Mouse (Mus musculus) embryonic facial prominence, embryonic 14.5 days (tissue): Measurements from ENCODE around the gene Zfp808. TPM values are rescaled to one million over a fixed set of nuclear protein-coding genes. Genes with fewer than 3 reads are reported as not detected.
"Not testable (repeated sequence)": the region's sequence is repeated elsewhere in the genome, so short reads cannot be mapped to it uniquely, and the experiment has no call there.

Source experiments
- ATAC-seq: fragments of 200-750 bp; cut with Nextera tagmentation; 2 replicates; pipeline ENCODE4 v1.8.0; 2017; ENCODE audit warnings: low read depth, moderate number of reproducible peaks, moderate TSS enrichment
- DNase-seq: peaks from one replicate; pipeline ENCODE4 v3.0.0-alpha.2; 2015; ENCODE audit warnings: low spot score
- H3K27ac ChIP-seq: fragments of 300-500 bp; sonication (generic); replicated peaks from 2 replicates; pipeline ENCODE4 v1.5.1; 2014; ENCODE audit warnings: low read depth, mild to moderate bottlenecking, low read length, moderate library complexity
- H3K27me3 ChIP-seq: fragments of 300-500 bp; sonication (generic); replicated peaks from 2 replicates; pipeline ENCODE4 v1.6.1; 2014; ENCODE audit warnings: low read length; ENCODE audit not compliant: control insufficient read depth, insufficient read depth
- H3K36me3 ChIP-seq: fragments of 300-500 bp; sonication (generic); 2 replicates; pipeline ENCODE4 v1.6.1; 2014; ENCODE audit warnings: low read length, mixed read lengths; ENCODE audit not compliant: control insufficient read depth, insufficient read depth
- H3K4me1 ChIP-seq: fragments of 300-500 bp; sonication (generic); 2 replicates; pipeline ENCODE4 v1.6.1; 2014; ENCODE audit warnings: antibody characterized with exemption, low read length; ENCODE audit not compliant: control insufficient read depth, insufficient read depth
- H3K4me2 ChIP-seq: fragments of 300-500 bp; sonication (generic); 2 replicates; pipeline ENCODE4 v1.6.1; 2014; ENCODE audit warnings: low read depth, mild to moderate bottlenecking, low read length, moderate library complexity, mixed read lengths
- H3K4me3 ChIP-seq: fragments of 300-500 bp; sonication (generic); 2 replicates; pipeline ENCODE4 v1.5.1; 2014; ENCODE audit warnings: low read depth, mild to moderate bottlenecking, low read length
- H3K9ac ChIP-seq: fragments of 300-500 bp; sonication (generic); 2 replicates; pipeline ENCODE4 v1.6.1; 2014; ENCODE audit warnings: low read depth, mild to moderate bottlenecking, low read length, moderate library complexity, mixed read lengths
- H3K9me3 ChIP-seq: fragments of 300-500 bp; sonication (generic); 2 replicates; pipeline ENCODE4 v1.6.1; 2016; ENCODE audit warnings: low read length; ENCODE audit not compliant: control insufficient read depth
- WGBS: fragments of 180-500 bp; shearing (Covaris S2); extraction: QIAGEN DNeasy Blood & Tissue Kit; methylation state at CpG from one replicate; pipeline ENCODE4 v1.1.7; 2014; 5-methylcytosine and 5-hydroxymethylcytosine counted together
- polyA plus RNA-seq: library from polyadenylated mRNA; unstranded; fragments of >200 nt; fragmentation: Nextera tagmentation; extraction: Ambion mirVana; gene quantifications from 2 replicates; pipeline ENCODE4 v1.2.1, GENCODE M21; 2014

Zfp808 gene
- polyA plus RNA-seq, 1 experiment from 2014 or later, result 7.8 TPM

GRCm38 (mm10) chr13:62255226-62255625 is 125.5 kb downstream of the Zfp808 start:
- H3K4me3 ChIP-seq, H3K4me2 ChIP-seq, H3K27me3 ChIP-seq, ATAC-seq, DNase-seq, H3K9ac ChIP-seq, H3K9me3 ChIP-seq, H3K27ac ChIP-seq, H3K36me3 ChIP-seq, H3K4me1 ChIP-seq: not testable (repeated sequence)
- WGBS, result 80% methylated on average over 9 of the region's 9 CpGs

GRCm38 (mm10) chr13:62263392-62263791 is 133.7 kb downstream of the Zfp808 start:
- DNase-seq (no peak), ATAC-seq (no peak)
- no peak overlapping the region for H3K4me2 ChIP-seq
- no peak overlapping the region for H3K9ac ChIP-seq
- H3K27ac ChIP-seq, result no peak overlapping the region
- no peaks in the 10 kb centered on the region for H3K36me3 ChIP-seq
- H3K27me3 ChIP-seq, result no peaks in the 10 kb centered on the region
- no peaks in the 10 kb centered on the region for H3K4me1 ChIP-seq
- H3K9me3 ChIP-seq, result peaks cover 31% of the 10 kb centered on the region
- no peak overlapping the region for H3K4me3 ChIP-seq
- 79% methylated on average over 4 of the region's 4 CpGs for WGBS
